Mouse (Mus musculus) kidney, adult 2 months (tissue): ENCODE measurements at regions not wholly inside any gene's neighbourhood (a gene's known extent, or its start where the extent isn't known, plus 50 kb on each side); places are given as distances from the start of the nearest gene placed in this dataset.

ENCODE experiments used
- CTCF ChIP-seq: fragments of 200-500 bp; conservative IDR thresholded peaks from 2 replicates; pipeline ENCODE4 v1.5.1; 2011; ENCODE audit warnings: low read depth, mild to moderate bottlenecking, control low read depth, low read length, moderate library complexity, mixed read lengths; ENCODE audit not compliant: insufficient read depth, insufficient read length
- POLR2A ChIP-seq: fragments of 200-500 bp; IDR thresholded peaks from one replicate; pipeline ENCODE4 v1.6.1; 2011; ENCODE audit warnings: low read depth, low read length, control low read depth

DNA sequence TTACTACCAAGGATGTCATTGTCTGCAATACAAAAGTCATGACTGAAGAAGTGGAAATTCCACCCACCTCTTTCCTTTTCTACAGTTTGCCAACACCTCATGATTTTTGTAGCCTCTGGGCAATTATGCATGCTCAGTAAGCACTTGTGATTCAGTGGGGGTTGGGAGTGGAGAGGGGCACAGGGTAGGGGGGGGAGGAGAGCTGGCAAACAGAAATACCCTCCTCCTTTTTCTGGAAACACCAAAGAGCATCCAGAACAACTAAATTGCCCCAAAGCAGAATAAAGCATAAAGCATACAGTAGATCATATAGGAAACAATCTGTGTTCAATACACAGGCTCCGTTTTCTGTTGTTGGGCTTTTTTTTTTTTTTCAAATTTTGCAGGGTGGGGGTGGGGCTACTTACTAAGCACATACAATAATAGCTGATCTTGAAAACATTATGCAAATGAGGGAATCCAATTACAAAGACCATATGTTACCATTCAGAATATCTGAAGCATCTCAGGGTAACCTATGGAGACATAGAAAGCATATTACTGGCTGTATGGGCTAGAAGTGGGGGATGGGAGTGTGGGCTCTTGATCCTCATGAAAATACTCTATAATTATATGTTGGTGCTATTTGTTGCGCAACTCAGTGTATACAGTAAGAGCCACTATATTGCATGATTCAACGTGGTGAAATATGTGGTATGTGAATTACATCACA is 352.4 kb downstream of the Cmpk2 start:
- TF ChIP-seq CTCF (no peak), POLR2A (no peak)
